Mouse (Mus musculus) spleen, postnatal 4 days (tissue): ENCODE data around the gene Prss32.
A peak's percentile ranks its signal among the peaks of the same experiment; 100 is the strongest.
"Not testable (repeated sequence)": the region's sequence is repeated elsewhere in the genome, so short reads cannot be mapped to it uniquely, and the experiment has no call there.

ENCODE experiments used
- DNase-seq, 2 experiments: peaks; one replicate each; pipeline ENCODE4 v3.0.0; 2022; ENCODE audit warnings: low spot score in 2 of 2

The Prss32 gene

DNA sequence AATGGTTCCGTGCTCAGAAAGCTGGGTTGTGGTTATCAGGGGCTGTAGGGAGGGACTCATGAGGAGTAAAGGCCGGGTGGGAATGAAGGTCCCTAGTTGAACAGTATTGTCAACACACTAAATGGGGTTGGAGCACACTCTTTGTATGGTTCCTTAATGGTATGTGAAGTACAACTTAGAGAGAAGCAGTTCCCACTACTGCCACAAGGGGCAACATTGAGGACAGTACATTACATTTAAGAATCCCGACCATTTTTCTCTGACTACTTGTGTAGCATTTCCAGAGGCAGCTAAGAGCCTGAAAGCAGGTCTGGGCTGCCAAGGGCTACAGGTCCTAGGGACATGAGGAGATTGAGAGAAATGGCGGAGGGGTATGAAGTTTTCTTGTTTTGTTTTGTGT, 2.5 kb upstream of the Prss32 start:
- peak; percentile 64 to 85 for DNase-seq

DNA sequence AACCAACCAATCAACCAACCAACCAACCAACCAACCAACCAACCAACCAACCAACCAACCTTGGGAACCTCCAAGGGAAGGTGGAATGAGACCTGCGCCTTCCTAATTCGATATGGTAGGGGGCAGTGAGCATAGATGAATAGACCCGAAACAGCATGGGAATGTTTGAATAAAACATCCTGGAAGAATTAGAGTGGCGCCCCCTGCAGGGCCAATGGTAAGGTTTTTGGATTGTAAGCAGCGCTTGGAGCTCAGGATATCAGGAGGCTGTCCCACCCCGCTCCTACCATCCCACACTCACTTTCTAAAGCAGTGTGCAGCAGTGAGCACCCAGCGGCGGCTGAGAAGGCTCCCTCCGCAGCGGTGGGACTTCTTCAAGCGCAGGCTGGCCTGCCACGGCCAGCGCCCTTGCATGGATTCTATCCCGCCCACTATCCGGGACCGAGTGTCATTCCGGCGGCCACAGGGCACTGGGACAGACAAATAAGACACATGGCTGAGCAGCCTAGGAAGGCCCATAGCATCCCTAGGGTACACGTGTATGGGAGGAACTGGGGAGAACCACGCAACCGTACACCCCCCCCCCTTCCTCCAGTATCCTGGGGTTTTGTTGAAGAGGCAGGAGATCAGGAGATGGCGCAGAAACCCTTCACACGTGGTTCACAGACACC, 379 bp upstream of the Prss32 start:
- no peak for DNase-seq

DNA sequence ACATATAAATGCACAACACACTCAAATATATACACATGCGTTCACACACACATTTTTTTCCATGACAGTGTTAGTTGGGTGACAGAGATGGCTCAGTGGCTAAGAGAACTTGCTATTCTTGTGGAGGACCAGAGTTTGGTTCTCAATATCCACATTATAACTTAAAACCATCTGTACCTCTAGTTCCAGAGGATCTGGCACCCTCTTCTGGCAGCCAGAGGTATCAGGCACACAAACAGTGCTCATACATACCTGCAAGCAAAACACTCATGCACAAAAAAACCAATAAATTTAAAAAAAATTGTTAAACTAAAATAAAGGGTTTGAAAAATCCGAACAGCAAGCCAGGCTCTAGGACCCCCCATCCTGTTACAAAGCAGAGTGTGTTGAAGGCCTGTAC, 6.4 kb downstream of the Prss32 start:
- no peak for DNase-seq

DNA sequence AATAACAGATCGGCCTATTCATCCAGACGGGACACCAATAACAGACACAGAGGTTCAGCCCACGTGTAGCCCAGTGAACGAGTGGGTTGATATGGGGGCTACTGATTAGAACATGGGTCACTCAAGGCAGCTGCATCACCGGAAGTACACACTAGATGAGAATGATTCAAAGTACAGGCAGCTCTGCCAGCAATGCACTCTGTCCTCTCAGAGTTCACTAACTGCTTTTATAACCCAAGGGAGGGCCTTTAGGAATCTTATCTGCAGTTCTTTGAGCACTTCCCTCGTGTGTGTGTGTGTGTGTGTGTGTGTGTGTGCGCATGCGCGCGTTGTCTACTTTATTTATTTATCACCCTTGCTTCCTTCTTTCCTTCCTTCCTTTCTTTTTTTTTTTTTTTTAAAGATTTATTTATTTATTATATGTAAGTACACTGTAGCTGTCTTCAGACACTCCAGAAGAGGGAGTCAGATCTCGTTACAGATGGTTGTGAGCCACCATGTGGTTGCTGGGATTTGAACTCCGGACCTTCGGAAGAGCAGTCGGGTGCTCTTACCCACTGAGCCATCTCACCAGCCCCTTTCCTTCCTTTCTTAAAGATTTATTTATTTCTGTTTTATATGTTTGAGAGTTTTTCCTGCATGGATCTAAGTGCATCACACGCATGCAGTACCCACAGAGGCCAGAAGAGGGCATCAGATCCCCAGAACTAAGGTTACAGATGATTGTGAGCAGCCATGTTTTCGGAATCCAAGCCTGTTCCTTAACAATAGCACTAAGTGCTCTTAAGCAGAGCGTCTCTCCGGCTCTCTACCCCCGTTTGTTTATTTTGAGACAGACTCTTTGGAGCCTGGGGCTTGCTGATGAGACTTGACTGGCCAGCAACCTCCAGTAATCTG, 7.4 kb downstream of the Prss32 start:
- peak; percentile 55 to 80 for DNase-seq

- peak; percentile 62 to 82 for DNase-seq
Measured at GRCm38 (mm10) chr17:23853292-23853691, 9.6 kb downstream of the Prss32 start.

DNA sequence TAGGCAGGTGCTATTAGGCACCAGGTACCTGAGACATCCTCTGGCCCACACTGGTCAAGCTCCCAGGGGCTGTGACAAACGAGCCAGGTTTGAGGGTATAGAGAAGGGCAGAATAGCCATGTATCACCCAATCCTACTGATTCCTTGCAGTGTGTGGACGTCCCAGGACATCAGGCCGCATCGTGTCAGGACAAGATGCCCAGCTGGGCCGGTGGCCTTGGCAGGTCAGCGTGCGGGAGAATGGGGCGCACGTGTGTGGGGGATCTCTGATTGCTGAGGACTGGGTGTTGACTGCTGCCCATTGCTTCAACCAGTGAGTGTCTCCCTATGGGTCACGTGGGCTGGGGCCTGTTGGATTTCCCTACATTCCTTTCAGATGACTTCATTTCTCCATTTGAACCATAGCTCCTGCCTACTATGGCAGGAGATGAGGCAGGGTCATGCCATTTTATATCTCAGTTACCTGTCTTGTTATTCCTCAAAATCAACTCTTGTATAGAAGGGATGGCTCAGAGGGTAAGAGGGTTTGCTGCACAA, 10.6 kb downstream of the Prss32 start:
- DNase-seq = no peak

- no peak for DNase-seq
Measured at GRCm38 (mm10) chr17:23857193-23857592, 13.5 kb downstream of the Prss32 start.

DNA sequence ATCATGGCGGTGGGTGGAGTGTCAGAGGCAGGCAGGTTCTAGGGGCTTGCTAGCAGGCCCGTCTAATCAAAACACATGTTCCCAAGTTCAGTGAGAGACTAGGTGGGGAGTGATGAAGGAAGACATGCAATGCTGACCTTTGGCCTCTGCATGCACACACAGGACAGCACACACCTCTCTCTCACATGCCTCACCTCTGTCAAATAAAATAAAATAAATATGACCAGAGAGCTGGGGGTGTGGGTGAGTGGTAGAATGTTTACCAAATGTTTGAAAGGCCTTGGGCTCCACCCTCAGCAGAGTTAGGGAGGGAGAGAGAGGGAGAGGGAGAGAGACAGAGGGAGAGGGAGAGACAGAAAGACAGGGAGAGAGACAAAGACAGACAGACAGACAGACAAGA, 14.3 kb downstream of the Prss32 start:
- DNase-seq = no peak

GRCm38 (mm10) chr17:23862926-23863325, 19.3 kb downstream of the Prss32 start:
- no peak for DNase-seq

GRCm38 (mm10) chr17:23867756-23868155, 24.1 kb downstream of the Prss32 start, which contains the start of gene Prss21:
Prss21 (plus strand) TSS chr17:23868056.
- no peak for DNase-seq

DNA sequence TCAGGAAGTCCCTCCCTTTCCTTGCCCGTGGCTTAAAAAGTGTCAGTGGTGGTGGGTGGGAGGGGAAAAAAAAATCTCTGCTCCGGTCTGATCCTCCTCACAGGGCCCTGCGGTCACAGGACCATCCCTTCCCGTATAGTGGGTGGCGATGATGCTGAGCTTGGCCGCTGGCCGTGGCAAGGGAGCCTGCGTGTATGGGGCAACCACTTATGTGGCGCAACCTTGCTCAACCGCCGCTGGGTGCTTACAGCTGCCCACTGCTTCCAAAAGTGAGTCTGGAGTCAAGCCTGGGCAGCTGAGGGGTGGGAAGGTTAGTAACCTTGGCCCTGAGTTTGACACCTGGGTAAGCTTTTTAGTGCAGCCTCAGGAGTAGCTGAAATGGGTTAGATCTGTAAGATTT, 24.9 kb downstream of the Prss32 start:
- DNase-seq = peak in 1 of 2 experiments; percentile 28

DNA sequence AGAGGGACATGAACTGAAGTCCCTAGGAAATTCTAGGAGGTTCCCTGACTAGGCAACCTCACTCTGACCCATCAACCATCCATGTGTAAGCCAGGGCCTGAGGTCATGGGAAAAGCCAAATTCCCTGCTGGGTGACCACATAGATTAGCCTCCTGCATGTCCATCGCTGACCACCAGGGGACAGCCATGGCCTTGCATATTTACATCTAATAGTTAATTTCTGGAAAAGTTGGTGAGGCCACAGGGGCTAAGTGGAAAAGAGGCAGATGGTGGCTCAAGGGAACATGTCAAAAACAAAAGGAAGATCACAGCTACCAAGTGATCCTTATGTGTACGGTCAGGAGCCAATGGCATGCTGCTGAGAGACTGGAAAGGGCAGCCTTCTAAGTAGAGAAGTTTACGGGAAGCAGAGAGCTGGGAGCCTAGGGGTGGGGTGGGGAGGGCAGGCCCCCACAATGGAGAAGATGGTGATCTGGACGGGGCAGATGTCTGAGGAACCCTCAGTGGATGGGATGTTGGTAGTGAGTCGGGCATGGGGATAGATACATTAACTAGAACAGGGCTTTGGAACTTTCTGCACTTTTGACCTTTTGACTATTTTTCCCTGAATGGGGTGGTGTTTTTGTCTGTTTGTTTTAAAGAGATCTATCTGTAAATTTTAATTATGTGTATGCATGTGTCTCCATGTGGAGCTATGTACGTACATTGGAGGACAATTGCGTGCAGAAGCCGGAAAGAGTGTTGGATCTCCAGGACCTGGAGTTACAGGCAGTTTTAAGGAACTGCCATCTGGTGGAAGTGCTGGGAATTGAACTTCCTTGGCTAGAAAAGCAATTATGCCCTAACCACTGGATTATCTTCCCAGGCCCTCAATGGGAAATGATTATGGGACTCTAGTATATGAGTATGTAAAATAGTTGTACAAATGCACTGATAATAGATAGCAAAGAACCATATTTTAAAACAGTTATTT, 30.5 kb downstream of the Prss32 start:
- no peak for DNase-seq

GRCm38 (mm10) chr17:23876741-23877140, 33.1 kb downstream of the Prss32 start:
- no peak for DNase-seq

DNA sequence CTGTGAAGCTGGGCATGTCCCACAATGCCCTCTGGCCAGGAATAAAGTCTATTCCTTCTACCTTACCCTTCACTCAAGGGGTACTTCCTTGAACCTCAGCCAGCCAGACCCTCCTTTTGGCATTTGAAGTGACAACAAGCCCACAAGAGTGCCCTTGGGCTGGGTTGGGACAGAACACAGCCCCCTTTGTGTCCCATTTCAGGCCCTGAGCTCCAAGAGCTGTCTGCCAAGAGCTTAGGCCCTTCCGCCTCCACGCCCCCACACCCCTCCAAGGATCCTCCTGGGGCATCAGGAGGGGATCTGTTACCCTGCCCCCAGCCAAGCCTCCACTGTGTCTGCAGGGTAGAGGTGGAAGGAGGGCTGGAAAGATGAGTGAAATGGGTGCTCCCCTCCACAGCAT, 33.5 kb downstream of the Prss32 start:
- no peak for DNase-seq

- not testable (repeated sequence) for DNase-seq
Measured at GRCm38 (mm10) chr17:23880576-23880975, 36.9 kb downstream of the Prss32 start, which contains the start of the genes Dcpp1 and Dcpp2. Dcpp1 (plus strand) TSS chr17:23880876. Dcpp2 (plus strand) TSS chr17:23880880.
